In genomic region chr15:83170956-83171659, GRCm38 (mm10) we compare ENCODE assay signal across 8 mouse cellular contexts. TPM values are rescaled to one million over a fixed set of nuclear protein-coding genes. Genes with fewer than 3 reads are reported as not detected.
A peak's percentile ranks its signal among the peaks of the same experiment; 100 is the strongest.
DNase-seq lines count a peak whose midpoint lies in the region; ATAC-seq and TF ChIP-seq lines count a peak whose summit lies in the region.

No protein-coding gene starts in this region.

- H3K9ac ChIP-seq in forebrain, embryonic 13.5 days: peak overlapping the region; percentile 87
- H3K9ac ChIP-seq in limb, embryonic 12.5 days (replicated peaks): peak overlapping the region; percentile 81; the same call in 1 of the 2 replicates
- H3K9ac ChIP-seq in neural tube, embryonic 14.5 days (replicated peaks; ENCODE audit: low read depth, low read length): peak overlapping the region; percentile 75

- intact Hi-C loops in gastrocnemius, adult 2 months (cut with DNase I): no loop called here
- intact Hi-C loops in left cerebral cortex, postnatal 14 days (cut with DNase I): no loop called here

- H3K27ac ChIP-seq in gastrocnemius, adult 2 months: peak overlapping the region; percentile 94
- no peak overlapping the region for H3K27ac ChIP-seq in forebrain, embryonic 13.5 days
- H3K27ac ChIP-seq in limb, embryonic 12.5 days: peak overlapping the region; percentile 89
- H3K27ac ChIP-seq in neural tube, embryonic 14.5 days (ENCODE audit: low read depth, low read length): no peak overlapping the region

- peak overlapping the region; percentile 75 for H3K4me2 ChIP-seq in forebrain, embryonic 13.5 days
- peak overlapping the region; percentile 90 for H3K4me2 ChIP-seq in limb, embryonic 12.5 days
- peak overlapping the region; percentile 75 for H3K4me2 ChIP-seq in neural tube, embryonic 14.5 days (ENCODE audit: low read depth, low read length)

- no peak for DNase-seq in gastrocnemius, adult 2 months
- DNase-seq in gastrocnemius, postnatal 25 days: no peak
- no peak for DNase-seq in G1E (ENCODE audit: low spot score)
- DNase-seq in right cerebral cortex, postnatal 36 days (ENCODE audit: low spot score in 2 of 2): no peak
- DNase-seq in left cerebral cortex, postnatal 14 days (ENCODE audit: low spot score in 2 of 2): no peak

- no peak for TF ChIP-seq CTCF in gastrocnemius, adult 2 months (IDR thresholded peaks at IDR 0.05)
- no peak for TF ChIP-seq CTCF in G1E (IDR thresholded peaks at IDR 0.05; ENCODE audit: low read depth, low read length)

- no peak for ATAC-seq in G1E (ENCODE audit: extremely low read depth, insufficient number of reproducible peaks, low FRiP score, poor library complexity, severe bottlenecking)
- no peak for ATAC-seq in forebrain, embryonic 13.5 days
- ATAC-seq in limb, embryonic 12.5 days (ENCODE audit: insufficient number of reproducible peaks, insufficient read depth, low FRiP score, low TSS enrichment, low read depth): no peak
- ATAC-seq in neural tube, embryonic 14.5 days (ENCODE audit: low read depth): 0 out of 2 replicates have a peak, but pooled peaks have one; percentile 3

- no peaks in the 10 kb centered on the region for H3K27me3 ChIP-seq in G1E (ENCODE audit: insufficient read depth, low read length)
- H3K27me3 ChIP-seq in forebrain, embryonic 13.5 days: no peaks in the 10 kb centered on the region
- H3K27me3 ChIP-seq in limb, embryonic 12.5 days: no peaks in the 10 kb centered on the region
- H3K27me3 ChIP-seq in neural tube, embryonic 14.5 days (ENCODE audit: control insufficient read depth, insufficient read depth, low read length): no peaks in the 10 kb centered on the region

- H3K4me3 ChIP-seq in gastrocnemius, adult 2 months: peak overlapping the region; percentile 98
- H3K4me3 ChIP-seq in G1E (ENCODE audit: low read depth, low read length): peak overlapping the region; percentile 89
- peak overlapping the region; percentile 91 for H3K4me3 ChIP-seq in forebrain, embryonic 13.5 days
- H3K4me3 ChIP-seq in limb, embryonic 12.5 days (replicated peaks): peak overlapping the region; percentile 89
- H3K4me3 ChIP-seq in neural tube, embryonic 14.5 days (ENCODE audit: low read depth, low read length): peak overlapping the region; percentile 96

- peaks cover 44% of the 10 kb centered on the region for H3K36me3 ChIP-seq in G1E (replicated peaks)
- H3K36me3 ChIP-seq in forebrain, embryonic 13.5 days (ENCODE audit: poor library complexity, severe bottlenecking): no peaks in the 10 kb centered on the region
- H3K36me3 ChIP-seq in limb, embryonic 12.5 days: no peaks in the 10 kb centered on the region
- H3K36me3 ChIP-seq in neural tube, embryonic 14.5 days (ENCODE audit: control insufficient read depth, insufficient read depth, low read length): no peaks in the 10 kb centered on the region

- peaks cover 75% of the 10 kb centered on the region for H3K4me1 ChIP-seq in G1E (ENCODE audit: insufficient read depth, low read depth, low read length)
- peaks cover 27% of the 10 kb centered on the region for H3K4me1 ChIP-seq in forebrain, embryonic 13.5 days
- peaks cover 28% of the 10 kb centered on the region for H3K4me1 ChIP-seq in limb, embryonic 12.5 days (replicated peaks)
- H3K4me1 ChIP-seq in neural tube, embryonic 14.5 days (ENCODE audit: control insufficient read depth, insufficient read depth, low read length): peaks cover 17% of the 10 kb centered on the region

- no peaks in the 10 kb centered on the region for H3K9me3 ChIP-seq in G1E (replicated peaks)
- H3K9me3 ChIP-seq in forebrain, embryonic 13.5 days (replicated peaks): no peaks in the 10 kb centered on the region
- H3K9me3 ChIP-seq in limb, embryonic 12.5 days: no peaks in the 10 kb centered on the region
- H3K9me3 ChIP-seq in neural tube, embryonic 14.5 days (ENCODE audit: control insufficient read depth, low read length): no peaks in the 10 kb centered on the region

- whole genome bisulfite sequencing in forebrain, embryonic 13.5 days: 51% methylated on average over 8 of the region's 8 CpGs
- 54% methylated on average over 8 of the region's 8 CpGs for WGBS in limb, embryonic 12.5 days
- 42% methylated on average over 8 of the region's 8 CpGs for WGBS in neural tube, embryonic 14.5 days

RNA-seq across cellular contexts. Expression of gene Cyb5r3, which starts 1.3 kb away (rescaled TPM):
- 10 to 100 TPM; 39.2 to 43.1 TPM for total RNA-seq in gastrocnemius, adult 2 months (2021)
- 10 to 100 TPM; 47.0 to 65.7 TPM for total RNA-seq in gastrocnemius, postnatal 25 days (2021)
- total RNA-seq in G1E (2014; fragmentation: Nextera tagmentation): 98.1 and 132 TPM in 2 replicates
- 46.5 and 58.5 TPM in 2 replicates for total RNA-seq in G1E (2017)
- polyA plus RNA-seq in G1E (2012): 109 and 167 TPM in 2 replicates
- 99.0 and 107 TPM in 2 replicates for polyA plus RNA-seq in forebrain, embryonic 13.5 days (2015; fragmentation: Nextera tagmentation; extraction: Ambion mirVana)
- 85.8 and 113 TPM in 2 replicates for polyA plus RNA-seq in limb, embryonic 12.5 days (2016; fragmentation: Nextera tagmentation; extraction: Ambion mirVana)
- 122 and 139 TPM in 2 replicates for polyA plus RNA-seq in neural tube, embryonic 14.5 days (2014; fragmentation: Nextera tagmentation; extraction: Ambion mirVana)
- 10 to 100 TPM; 67.9 to 69.6 TPM for total RNA-seq in left cerebral cortex, postnatal 14 days (2021)

RNA-seq across cellular contexts. Expression of gene Poldip3, which starts 21.9 kb away (rescaled TPM):
- 10 to 100 TPM; 16.0 to 16.3 TPM for total RNA-seq in gastrocnemius, adult 2 months (2021)
- 10 to 100 TPM; 16.7 to 16.9 TPM for total RNA-seq in gastrocnemius, postnatal 25 days (2021)
- total RNA-seq in G1E (2014; fragmentation: Nextera tagmentation) (99.3 and 108 TPM in 2 replicates), G1E (2017) (109 and 120 TPM in 2 replicates)
- polyA plus RNA-seq in G1E (2012): 237 and 272 TPM in 2 replicates
- 155 and 168 TPM in 2 replicates for polyA plus RNA-seq in forebrain, embryonic 13.5 days (2015; fragmentation: Nextera tagmentation; extraction: Ambion mirVana)
- 173 and 176 TPM in 2 replicates for polyA plus RNA-seq in limb, embryonic 12.5 days (2016; fragmentation: Nextera tagmentation; extraction: Ambion mirVana)
- polyA plus RNA-seq in neural tube, embryonic 14.5 days (2014; fragmentation: Nextera tagmentation; extraction: Ambion mirVana): 153 and 155 TPM in 2 replicates
- total RNA-seq in left cerebral cortex, postnatal 14 days (2021): 10 to 100 TPM; 84.2 to 88.4 TPM

RNA-seq across cellular contexts. Expression of gene Rrp7a, which starts 48.5 kb away (rescaled TPM):
- 10 to 100 TPM; 34.3 to 41.3 TPM for total RNA-seq in gastrocnemius, adult 2 months (2021)
- 10 to 100 TPM; 41.8 to 42.8 TPM for total RNA-seq in gastrocnemius, postnatal 25 days (2021)
- total RNA-seq in G1E (2014; fragmentation: Nextera tagmentation) (34.0 and 53.7 TPM in 2 replicates), G1E (2017) (73.2 and 89.2 TPM in 2 replicates)
- polyA plus RNA-seq in G1E (2012): 56.2 and 126 TPM in 2 replicates
- polyA plus RNA-seq in forebrain, embryonic 13.5 days (2015; fragmentation: Nextera tagmentation; extraction: Ambion mirVana): 64.2 and 77.1 TPM in 2 replicates
- polyA plus RNA-seq in limb, embryonic 12.5 days (2016; fragmentation: Nextera tagmentation; extraction: Ambion mirVana): 50.4 and 57.7 TPM in 2 replicates
- polyA plus RNA-seq in neural tube, embryonic 14.5 days (2014; fragmentation: Nextera tagmentation; extraction: Ambion mirVana): 52.1 and 70.5 TPM in 2 replicates
- 100 to 1,000 TPM; 131 to 151 TPM for total RNA-seq in left cerebral cortex, postnatal 14 days (2021)

Comparison
In these comparisons a context has a peak if more than half of its experiments do, and no peak if none do; other contexts are left out.
1. H3K27ac ChIP-seq: peak in gastrocnemius, adult 2 months (single experiment) and limb, embryonic 12.5 days (single experiment); none in forebrain, embryonic 13.5 days (single experiment) and neural tube, embryonic 14.5 days (single experiment).
2. RNA of gene Poldip3, which starts 21.9 kb away (total RNA-seq): 99.3 to 120 TPM in G1E and 84.2 to 88.4 TPM in left cerebral cortex, postnatal 14 days; 16.7 to 16.9 TPM in gastrocnemius, postnatal 25 days and 16.0 to 16.3 TPM in gastrocnemius, adult 2 months; every median in the first group is over 4 times any median in the second.
3. Peak in every context shown above with its lines, with median percentiles within 50 percentile points of each other: H3K4me3 ChIP-seq, H3K4me2 ChIP-seq and H3K9ac ChIP-seq.